Mouse (Mus musculus): ENCODE results near the gene Pank4.

Pank4 gene

DNA sequence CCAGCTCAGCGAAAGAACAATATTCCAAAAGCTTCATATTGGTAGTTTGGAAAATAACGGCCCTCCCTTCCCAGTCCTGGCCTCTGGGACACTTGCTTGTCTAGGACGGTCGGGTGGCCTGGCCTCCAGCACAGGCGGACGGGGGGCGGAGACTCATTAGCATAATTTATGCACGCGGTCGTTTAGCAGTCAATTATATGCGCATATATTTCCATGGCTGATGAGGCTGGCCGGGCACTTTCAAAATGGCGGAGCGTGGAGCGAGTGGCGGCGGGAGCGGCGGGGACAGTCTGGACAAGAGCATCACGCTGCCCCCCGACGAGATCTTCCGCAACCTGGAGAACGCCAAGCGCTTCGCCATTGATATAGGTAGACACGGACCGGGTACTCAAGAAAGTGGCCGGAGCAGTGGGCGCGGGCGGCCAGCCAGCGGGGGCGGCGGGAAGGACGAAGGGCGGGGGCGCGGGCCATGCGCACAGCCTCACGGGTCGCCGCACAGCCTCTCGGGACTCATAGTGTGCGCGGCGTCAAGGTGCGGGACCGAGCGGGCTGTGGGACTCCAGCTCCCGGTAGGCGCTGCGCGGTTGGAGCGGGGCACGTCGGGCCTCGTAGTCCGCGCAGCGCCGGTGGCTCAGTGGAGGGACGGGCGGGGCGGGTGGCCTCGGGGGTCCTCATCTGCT, at the start of gene Pank4:
Gene Pank4, plus strand, starts transcription at position 223 of the 680 bp plus-strand sequence.
- peak; percentile 87 for DNase-seq (ENCODE audit: low spot score)

- DNase-seq (ENCODE audit: low spot score) = no peak
These were observed 49.7 kb upstream of the Pank4 start for GRCm38 (mm10) chr4:154914252-154914651.

GRCm38 (mm10) chr4:154914707-154915106, 49.2 kb upstream of the Pank4 start:
- no peak for DNase-seq (ENCODE audit: low spot score)

GRCm38 (mm10) chr4:154915286-154915685, 48.6 kb upstream of the Pank4 start:
- no peak for DNase-seq (ENCODE audit: low spot score)

GRCm38 (mm10) chr4:154916662-154917061, 47.3 kb upstream of the Pank4 start:
- no peak for DNase-seq (ENCODE audit: low spot score)

- DNase-seq (ENCODE audit: low spot score) = no peak
These were observed 41.6 kb upstream of the Pank4 start for GRCm38 (mm10) chr4:154922291-154922690.

GRCm38 (mm10) chr4:154922931-154923330, 41.0 kb upstream of the Pank4 start:
- no peak for DNase-seq (ENCODE audit: low spot score)

GRCm38 (mm10) chr4:154925413-154925812, 38.5 kb upstream of the Pank4 start:
- no peak for DNase-seq (ENCODE audit: low spot score)

- no peak for DNase-seq (ENCODE audit: low spot score)
These were observed 36.7 kb upstream of the Pank4 start for GRCm38 (mm10) chr4:154926969-154927898.

DNA sequence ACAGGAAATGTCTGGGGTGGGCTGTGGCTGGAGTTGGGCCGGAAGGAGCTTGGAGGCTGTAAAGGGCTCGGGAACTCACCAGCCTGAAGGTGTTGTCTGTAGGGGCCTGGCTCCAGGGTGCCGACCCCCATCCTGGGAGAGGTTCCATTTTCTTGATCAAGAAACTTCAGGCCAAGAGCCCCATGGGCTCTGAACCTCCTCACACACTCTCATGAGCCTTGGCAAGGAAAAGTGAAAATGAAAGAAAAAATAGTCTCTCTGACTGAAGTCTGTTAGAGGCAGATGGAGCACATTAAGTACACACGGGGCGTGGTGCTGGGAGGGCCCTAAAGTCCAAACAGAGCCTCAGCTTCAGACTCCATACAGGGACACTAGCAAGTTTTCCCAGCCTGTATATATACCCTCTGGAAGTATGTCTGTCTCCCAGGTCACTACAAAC, 36.0 kb upstream of the Pank4 start:
- DNase-seq (ENCODE audit: low spot score) = no peak

DNA sequence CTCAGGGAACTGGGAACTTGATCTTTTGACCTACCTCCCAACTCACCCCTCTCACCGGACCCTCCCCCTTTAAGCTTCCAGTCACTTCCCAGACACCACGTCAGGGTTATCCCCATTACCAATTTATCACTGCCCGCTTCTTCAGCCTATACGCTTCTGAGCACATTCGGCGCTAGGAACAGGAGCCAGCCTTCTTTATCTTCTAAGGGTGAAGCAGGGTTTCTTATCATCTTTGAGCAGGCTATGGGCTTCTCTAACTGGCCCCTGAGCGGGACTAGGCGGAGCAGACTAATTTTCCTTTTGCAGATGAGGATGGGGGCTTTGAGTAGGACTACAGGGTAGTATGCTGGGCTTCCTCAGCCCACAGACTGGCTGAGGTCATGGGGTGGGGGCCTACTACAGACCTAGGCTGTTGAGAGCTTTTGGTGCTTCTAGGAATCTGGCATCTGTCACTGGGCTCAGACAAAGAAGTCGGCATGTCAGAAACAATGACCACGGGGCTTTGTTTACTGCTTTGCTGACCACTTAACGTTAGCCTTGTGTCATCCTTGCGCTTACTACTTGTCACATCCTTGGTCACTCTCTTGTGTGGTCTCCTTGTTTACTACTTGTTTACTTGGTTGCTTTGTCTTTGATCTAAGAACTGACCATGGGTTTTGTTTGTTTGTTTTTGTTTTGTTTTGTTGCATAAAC, 35.4 kb upstream of the Pank4 start, which contains the start of gene Tnfrsf14:
Gene Tnfrsf14, minus strand, starts transcription at position 169 of the 693 bp plus-strand sequence.
- peak; percentile 85 for DNase-seq (ENCODE audit: low spot score)

DNA sequence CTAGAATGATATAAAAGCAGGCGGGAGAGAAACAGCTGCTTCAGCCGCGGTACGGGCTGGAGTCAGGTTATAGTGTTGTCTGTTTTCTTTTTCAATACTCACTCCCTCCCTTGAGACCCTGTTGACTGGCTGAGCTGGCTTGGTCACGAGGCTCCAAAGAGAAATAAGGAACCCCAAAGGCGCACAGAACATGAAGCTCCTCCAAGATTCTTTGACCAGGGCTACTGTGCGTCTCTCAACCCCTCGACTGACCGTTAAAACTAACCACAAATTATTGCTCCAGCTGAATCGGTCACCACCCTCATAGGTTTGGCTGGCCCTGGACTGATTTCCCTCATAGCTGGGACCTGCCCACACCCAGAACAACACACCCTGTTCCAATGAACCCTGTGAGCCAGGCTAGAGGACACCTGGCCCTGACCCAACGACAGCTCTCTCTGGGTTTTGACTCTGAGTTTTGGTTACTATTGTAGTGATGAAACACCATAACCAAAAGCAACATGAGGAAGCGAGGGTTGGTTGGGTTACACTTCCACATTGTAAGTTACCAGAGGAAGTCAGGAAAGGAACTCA, 34.7 kb upstream of the Pank4 start:
- DNase-seq (ENCODE audit: low spot score) = no peak

GRCm38 (mm10) chr4:154933306-154933907, 30.5 kb upstream of the Pank4 start:
- DNase-seq (ENCODE audit: low spot score) = no peak

DNA sequence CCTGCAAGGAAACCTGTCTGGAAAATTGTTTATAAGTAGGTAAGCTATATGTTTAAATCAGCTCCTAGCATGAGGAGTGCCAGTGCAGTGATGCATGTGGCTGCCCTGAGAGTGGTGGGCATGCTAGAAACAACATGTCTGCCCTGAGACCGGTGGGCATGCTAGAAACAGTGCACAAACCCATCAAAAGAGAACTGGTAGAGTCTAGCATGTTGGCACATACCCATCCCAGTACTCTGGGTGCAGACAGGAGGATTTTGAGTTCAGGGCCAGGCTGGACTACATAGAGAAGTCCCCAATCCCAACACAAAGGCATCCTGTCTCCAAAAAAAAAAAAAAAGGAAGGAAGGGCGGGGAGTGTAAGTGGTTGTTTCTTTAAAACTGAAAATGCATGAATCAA, 29.1 kb upstream of the Pank4 start:
- no peak for DNase-seq (ENCODE audit: low spot score)

- DNase-seq (ENCODE audit: low spot score) = no peak
These were observed 28.1 kb upstream of the Pank4 start for GRCm38 (mm10) chr4:154935788-154936187.

- DNase-seq (ENCODE audit: low spot score) = no peak
These were observed 27.2 kb upstream of the Pank4 start for GRCm38 (mm10) chr4:154936542-154937255.

- DNase-seq (ENCODE audit: low spot score) = no peak
These were observed 26.2 kb upstream of the Pank4 start for GRCm38 (mm10) chr4:154937746-154938145.

DNA sequence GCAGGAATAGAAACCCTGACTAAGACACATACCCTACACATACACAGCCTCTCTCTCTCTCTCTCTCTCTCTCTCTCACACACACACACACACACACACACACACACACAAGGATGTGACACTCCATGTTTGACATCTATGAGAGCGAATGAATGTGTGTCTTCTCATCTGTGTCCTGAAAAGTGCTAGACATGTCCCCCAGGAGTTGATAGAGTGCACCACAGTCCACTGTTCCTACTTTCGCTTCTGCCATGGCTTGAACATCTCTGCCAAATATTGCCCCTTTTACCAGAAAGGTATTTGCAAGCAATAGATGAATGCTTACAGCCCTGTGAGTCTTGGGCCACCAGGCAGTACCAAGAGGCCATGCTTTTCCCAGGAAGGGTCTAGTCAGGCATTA, 23.8 kb upstream of the Pank4 start:
- no peak for DNase-seq (ENCODE audit: low spot score)

- no peak for DNase-seq (ENCODE audit: low spot score)
These were observed 22.1 kb upstream of the Pank4 start for GRCm38 (mm10) chr4:154941831-154942230.

GRCm38 (mm10) chr4:154942632-154943322, 21.1 kb upstream of the Pank4 start:
- no peak for DNase-seq (ENCODE audit: low spot score)
